8 mouse cellular contexts compared by ENCODE assay signal in the genomic region with DNA sequence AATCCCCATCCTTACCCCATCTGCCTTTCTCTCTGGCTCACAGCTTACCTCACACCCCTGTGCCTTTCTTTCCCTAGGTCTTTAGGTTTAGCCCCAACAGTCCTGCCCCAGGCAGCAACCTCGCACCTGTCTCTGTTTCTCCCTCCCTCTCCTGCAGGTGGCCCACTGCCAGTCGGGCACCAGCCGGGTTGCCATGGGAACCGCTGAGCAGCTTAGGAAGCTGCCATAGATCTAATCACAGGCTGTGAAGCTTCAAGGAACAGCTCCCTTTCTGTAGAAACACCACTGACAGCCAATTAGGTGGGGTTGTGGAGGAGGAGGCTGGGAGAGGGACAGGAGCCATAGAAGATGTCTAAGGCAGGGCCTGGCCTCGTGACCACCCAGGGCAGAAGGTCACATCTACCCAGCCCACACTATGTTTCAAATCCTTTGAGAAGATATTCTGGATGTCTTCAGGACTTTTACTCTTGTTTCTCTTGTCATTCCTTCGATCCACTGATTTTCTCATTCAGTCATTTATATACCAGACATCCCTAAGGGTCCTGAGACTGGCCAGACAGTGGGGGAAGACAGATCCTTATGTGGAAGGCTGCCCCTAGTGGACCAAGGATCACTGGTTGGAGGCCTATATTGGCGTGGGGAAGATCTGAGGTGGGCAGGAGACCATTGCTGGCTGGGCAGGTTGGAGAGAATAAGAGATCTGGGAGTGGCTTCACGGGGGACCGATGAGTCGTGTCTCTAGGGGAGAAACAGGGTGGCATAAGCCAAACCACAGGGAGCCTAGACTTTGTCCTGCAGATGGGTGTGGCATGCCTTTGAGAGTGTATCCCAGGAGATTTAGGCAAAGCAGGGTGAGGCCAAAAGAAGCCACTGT.
DNase-seq lines count a peak whose midpoint lies in the region; ATAC-seq lines count a peak whose summit lies in the region.
"Had no signal": no experiment of that assay in that cellular context is flagged by ENCODE, and none has a peak within 500 bp of the region (broad histone marks: within the 10 kb centered on the region; RNA-seq: fewer than 3 reads in every experiment).

No protein-coding gene starts in this region.

- H3K27ac ChIP-seq in neural tube, embryonic 12.5 days = no peak overlapping the region
- H3K27ac ChIP-seq: limb, embryonic 12.5 days had no signal

- peak; percentile 72 for DNase-seq in ZHBTc4 (ENCODE audit: low read depth, low spot score)
- peak; percentile 66 for DNase-seq in cerebellum, adult 9-10 months
- DNase-seq in frontal cortex, postnatal 10 days (ENCODE audit: low spot score in 2 of 2) = peak; percentile 77 to 82
- DNase-seq in layer of hippocampus, postnatal 14 days (ENCODE audit: low spot score in 2 of 2) = peak; percentile 62 to 73
- DNase-seq in gastrocnemius, postnatal 36 days = no peak
- no peak for DNase-seq in B cell, adult 2 months

- peaks cover 17% of the 10 kb centered on the region for H3K4me1 ChIP-seq in neural tube, embryonic 12.5 days
- H3K4me1 ChIP-seq: limb, embryonic 12.5 days had no signal

- no peak overlapping the region for H3K9ac ChIP-seq in neural tube, embryonic 12.5 days
- H3K9ac ChIP-seq: limb, embryonic 12.5 days had no signal

- H3K27me3 ChIP-seq in neural tube, embryonic 12.5 days (replicated peaks) = 0 out of 2 replicates have a peak, but pooled peaks cover 4% of the 10 kb centered on the region

- intact Hi-C loops in gastrocnemius, postnatal 36 days (cut with DNase I) = no loop called here

- ATAC-seq in neural tube, embryonic 12.5 days (ENCODE audit: low FRiP score, low read depth) = peak; percentile 55

- WGBS in neural tube, embryonic 12.5 days = 29% methylated on average over 10 of the region's 10 CpGs

- H3K36me3 ChIP-seq in neural tube, embryonic 12.5 days = no peaks in the 10 kb centered on the region
- H3K36me3 ChIP-seq: limb, embryonic 12.5 days had no signal

- H3K4me2 ChIP-seq in neural tube, embryonic 12.5 days (replicated peaks) = 0 out of 2 replicates have a peak overlapping the region, but pooled peaks have one; percentile 9
- H3K4me2 ChIP-seq: limb, embryonic 12.5 days had no signal

- no peak overlapping the region for H3K4me3 ChIP-seq in neural tube, embryonic 12.5 days
- H3K4me3 ChIP-seq: limb, embryonic 12.5 days had no signal

- H3K9me3 ChIP-seq in neural tube, embryonic 12.5 days = no peaks in the 10 kb centered on the region

Comparison
In these comparisons a context has a peak if more than half of its experiments do, and no peak if none do; other contexts are left out.
1. DNase-seq: peak in ZHBTc4 (single experiment), cerebellum, adult 9-10 months (single experiment), frontal cortex, postnatal 10 days (2 of 2) and layer of hippocampus, postnatal 14 days (2 of 2); none in gastrocnemius, postnatal 36 days (0 of 2) and B cell, adult 2 months (0 of 2).